In the genomic region with DNA sequence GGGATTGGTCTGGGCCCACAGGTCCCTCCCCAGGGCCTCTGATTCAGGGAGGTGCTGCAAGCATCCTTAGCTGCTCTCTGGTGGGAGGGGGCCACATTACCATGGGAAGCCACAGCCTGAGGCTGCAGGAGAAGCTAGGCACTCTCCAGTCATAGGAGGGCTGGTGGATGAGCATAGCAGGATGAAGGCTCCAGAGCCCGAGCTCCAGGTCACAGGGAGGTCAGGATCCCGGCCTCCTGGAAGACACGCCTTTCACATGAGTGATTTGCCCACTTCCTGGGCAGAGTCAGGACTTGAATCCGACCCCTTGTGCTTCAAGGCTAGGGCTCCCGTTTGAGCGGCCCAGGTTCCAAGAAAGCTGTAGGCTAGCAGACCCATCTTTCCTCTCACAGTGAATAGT, we compare ENCODE assay signal across 12 mouse cellular contexts. TPM values are rescaled to one million over a fixed set of nuclear protein-coding genes. Genes with fewer than 3 reads are reported as not detected.
DNase-seq lines count a peak whose midpoint lies in the region; ATAC-seq and TF ChIP-seq lines count a peak whose summit lies in the region.
"Had no signal": no experiment of that assay in that cellular context is flagged by ENCODE, and none has a peak within 500 bp of the region (broad histone marks: within the 10 kb centered on the region; RNA-seq: fewer than 3 reads in every experiment).

No protein-coding gene starts in this region.

- DNase-seq in embryo, embryonic 10 days (ENCODE audit: low spot score) = peak; percentile 54
- no peak for DNase-seq in embryo, embryonic 9.5 days (ENCODE audit: extremely low spot score)
- peak; percentile 51 for DNase-seq in intestine, embryonic 14.5 days (ENCODE audit: low spot score)
- peak; percentile 35 for DNase-seq in 416B (ENCODE audit: low read depth)
- DNase-seq in frontal cortex, adult 2 months (ENCODE audit: extremely low spot score in 1 of 2, low spot score in 1 of 2) = no peak
- DNase-seq in testis, postnatal 10 days (ENCODE audit: low spot score) = no peak
- DNase-seq: cerebellum, postnatal 10 days; gastrocnemius, postnatal 14 days; kidney, adult 8-10 months had no signal

- 20% methylated on average over 6 of the region's 6 CpGs for WGBS in intestine, embryonic 14.5 days
- 22% methylated on average over 6 of the region's 6 CpGs for WGBS in intestine, postnatal 0 days
- 24% methylated on average over 6 of the region's 6 CpGs for WGBS in intestine, embryonic 15.5 days

- no peak for ATAC-seq in intestine, embryonic 14.5 days (replicated peaks; ENCODE audit: low FRiP score, low TSS enrichment, low read depth)
- no peak for ATAC-seq in intestine, postnatal 0 days
- ATAC-seq in intestine, embryonic 15.5 days = no peak
- ATAC-seq: lung, postnatal 0 days had no signal

- peaks cover 5% of the 10 kb centered on the region; the same call in 1 of the 2 replicates for H3K36me3 ChIP-seq in intestine, embryonic 14.5 days (ENCODE audit: control insufficient read depth, insufficient read depth, low read length)
- H3K36me3 ChIP-seq in intestine, postnatal 0 days (ENCODE audit: control insufficient read depth, insufficient read depth) = peaks cover 3% of the 10 kb centered on the region; the same call in 1 of the 2 replicates
- peaks cover under 1% of the 10 kb centered on the region; the same call in 1 of the 2 replicates for H3K36me3 ChIP-seq in intestine, embryonic 15.5 days

- H3K9ac ChIP-seq in intestine, embryonic 14.5 days (ENCODE audit: low read length) = no peak overlapping the region
- no peak overlapping the region for H3K9ac ChIP-seq in intestine, postnatal 0 days (ENCODE audit: low read depth, low read length)
- H3K9ac ChIP-seq in intestine, embryonic 15.5 days = no peak overlapping the region; the same call in 1 of the 2 replicates

- 0 out of 2 replicates have a peak overlapping the region, but pooled peaks have one; percentile 34 for H3K27ac ChIP-seq in intestine, embryonic 14.5 days (ENCODE audit: low read depth)
- no peak overlapping the region for H3K27ac ChIP-seq in intestine, postnatal 0 days (ENCODE audit: low read depth, low read length)
- H3K27ac ChIP-seq in intestine, embryonic 15.5 days = peak overlapping the region; percentile 92

- no peak for TF ChIP-seq CTCF in intestine, postnatal 0 days (IDR thresholded peaks at IDR 0.05; ENCODE audit: low read depth)

- H3K27me3 ChIP-seq in intestine, embryonic 14.5 days (replicated peaks; ENCODE audit: control insufficient read depth, insufficient read depth, low read length) = no peaks in the 10 kb centered on the region
- H3K27me3 ChIP-seq in intestine, postnatal 0 days (replicated peaks; ENCODE audit: control insufficient read depth, insufficient read depth, low read length) = no peaks in the 10 kb centered on the region
- H3K27me3 ChIP-seq in intestine, embryonic 15.5 days (replicated peaks) = no peaks in the 10 kb centered on the region

- H3K9me3 ChIP-seq in intestine, embryonic 14.5 days (ENCODE audit: control insufficient read depth, low read length) = no peaks in the 10 kb centered on the region
- no peaks in the 10 kb centered on the region for H3K9me3 ChIP-seq in intestine, postnatal 0 days (ENCODE audit: control insufficient read depth)
- no peaks in the 10 kb centered on the region for H3K9me3 ChIP-seq in intestine, embryonic 15.5 days

- no peak overlapping the region for H3K4me3 ChIP-seq in intestine, embryonic 14.5 days (ENCODE audit: low read depth, low read length)
- no peak overlapping the region for H3K4me3 ChIP-seq in intestine, postnatal 0 days (ENCODE audit: low read depth, low read length)
- H3K4me3 ChIP-seq in intestine, embryonic 15.5 days (replicated peaks) = no peak overlapping the region

- no peak overlapping the region for H3K4me2 ChIP-seq in intestine, embryonic 14.5 days (ENCODE audit: low read length)
- no peak overlapping the region; the same call in 1 of the 2 replicates for H3K4me2 ChIP-seq in intestine, postnatal 0 days (replicated peaks; ENCODE audit: low read depth)
- H3K4me2 ChIP-seq in intestine, embryonic 15.5 days (replicated peaks) = peak overlapping the region; percentile 72; the same call in 1 of the 2 replicates

- peaks cover 46% of the 10 kb centered on the region for H3K4me1 ChIP-seq in intestine, embryonic 14.5 days (replicated peaks; ENCODE audit: control insufficient read depth, insufficient read depth, low read length)
- H3K4me1 ChIP-seq in intestine, postnatal 0 days (replicated peaks; ENCODE audit: control insufficient read depth, insufficient read depth, low read length) = peaks cover 14% of the 10 kb centered on the region
- peaks cover 58% of the 10 kb centered on the region for H3K4me1 ChIP-seq in intestine, embryonic 15.5 days (replicated peaks)

RNA-seq across cellular contexts. Expression of gene Ppp1r14b, which starts 3.1 kb away (rescaled TPM):
- 111 and 199 TPM in 2 replicates for polyA plus RNA-seq in intestine, embryonic 14.5 days (2014; fragmentation: Nextera tagmentation; extraction: Ambion mirVana)
- polyA plus RNA-seq in intestine, postnatal 0 days (2015; fragmentation: Nextera tagmentation; extraction: Ambion mirVana) = 102 and 105 TPM in 2 replicates
- polyA plus RNA-seq in intestine, embryonic 15.5 days (2015; fragmentation: Nextera tagmentation; extraction: Ambion mirVana) = 177 and 188 TPM in 2 replicates
- polyA plus RNA-seq in frontal cortex, adult 2 months (2012; rRNA removed) = 56.4 and 59.8 TPM in 2 replicates

RNA-seq across cellular contexts. Expression of gene Plcb3, which starts 4.6 kb away (rescaled TPM):
- polyA plus RNA-seq in intestine, embryonic 14.5 days (2014; fragmentation: Nextera tagmentation; extraction: Ambion mirVana) = 123 and 138 TPM in 2 replicates
- 107 and 123 TPM in 2 replicates for polyA plus RNA-seq in intestine, postnatal 0 days (2015; fragmentation: Nextera tagmentation; extraction: Ambion mirVana)
- 187 and 198 TPM in 2 replicates for polyA plus RNA-seq in intestine, embryonic 15.5 days (2015; fragmentation: Nextera tagmentation; extraction: Ambion mirVana)
- 19.6 and 21.8 TPM in 2 replicates for polyA plus RNA-seq in frontal cortex, adult 2 months (2012; rRNA removed)

RNA-seq across cellular contexts. Expression of gene Fkbp2, which starts 8.7 kb away (rescaled TPM):
- polyA plus RNA-seq in intestine, embryonic 14.5 days (2014; fragmentation: Nextera tagmentation; extraction: Ambion mirVana) = 96.9 and 103 TPM in 2 replicates
- 135 and 142 TPM in 2 replicates for polyA plus RNA-seq in intestine, postnatal 0 days (2015; fragmentation: Nextera tagmentation; extraction: Ambion mirVana)
- polyA plus RNA-seq in intestine, embryonic 15.5 days (2015; fragmentation: Nextera tagmentation; extraction: Ambion mirVana) = 154 and 170 TPM in 2 replicates
- 207 and 212 TPM in 2 replicates for polyA plus RNA-seq in frontal cortex, adult 2 months (2012; rRNA removed)

RNA-seq across cellular contexts. Expression of gene Vegfb, which starts 15.8 kb away (rescaled TPM):
- 38.7 and 50.5 TPM in 2 replicates for polyA plus RNA-seq in intestine, embryonic 14.5 days (2014; fragmentation: Nextera tagmentation; extraction: Ambion mirVana)
- polyA plus RNA-seq in intestine, postnatal 0 days (2015; fragmentation: Nextera tagmentation; extraction: Ambion mirVana) = 23.2 and 25.2 TPM in 2 replicates
- 44.0 and 46.7 TPM in 2 replicates for polyA plus RNA-seq in intestine, embryonic 15.5 days (2015; fragmentation: Nextera tagmentation; extraction: Ambion mirVana)
- 102 and 108 TPM in 2 replicates for polyA plus RNA-seq in frontal cortex, adult 2 months (2012; rRNA removed)

RNA-seq across cellular contexts. Expression of gene Dnajc4, which starts 20.7 kb away (rescaled TPM):
- polyA plus RNA-seq in intestine, embryonic 14.5 days (2014; fragmentation: Nextera tagmentation; extraction: Ambion mirVana) = 23.3 and 25.2 TPM in 2 replicates
- polyA plus RNA-seq in intestine, postnatal 0 days (2015; fragmentation: Nextera tagmentation; extraction: Ambion mirVana) = 32.3 and 35.1 TPM in 2 replicates
- polyA plus RNA-seq in intestine, embryonic 15.5 days (2015; fragmentation: Nextera tagmentation; extraction: Ambion mirVana) = 22.7 and 27.5 TPM in 2 replicates
- polyA plus RNA-seq in frontal cortex, adult 2 months (2012; rRNA removed) = 36.7 and 39.6 TPM in 2 replicates

Comparison
In these comparisons a context has a peak if more than half of its experiments do, and no peak if none do; other contexts are left out.
1. DNase-seq: peak in embryo, embryonic 10 days (single experiment), intestine, embryonic 14.5 days (single experiment) and 416B (single experiment); none in embryo, embryonic 9.5 days (single experiment), frontal cortex, adult 2 months (0 of 2) and testis, postnatal 10 days (single experiment).